Mouse (Mus musculus): Measurements from ENCODE around the gene Cpne2. TPM values are rescaled to one million over a fixed set of nuclear protein-coding genes. Genes with fewer than 3 reads are reported as not detected.

Gene Cpne2
- polyA plus RNA-seq, 1 experiment: 39.3 TPM

- no peak for TF ChIP-seq POLR2A (IDR thresholded peaks at IDR 0.05; ENCODE audit: borderline replicate concordance, insufficient read depth, low read length)
- TF ChIP-seq CTCF (IDR thresholded peaks at IDR 0.05; ENCODE audit: borderline replicate concordance, insufficient read depth, low read depth, low read length): no peak
- WGBS: 66% methylated on average over 6 of the region's 6 CpGs
- Histone ChIP-seq H3K27me3 (ENCODE audit: control insufficient read depth, insufficient read depth, low read length) (no peaks in the 10 kb centered on the region), H3K4me3 (replicated peaks; ENCODE audit: insufficient read depth, low read depth, low read length) (no peak overlapping the region), H3K27ac (ENCODE audit: insufficient read depth, low read length) (no peak overlapping the region), H3K4me1 (ENCODE audit: control insufficient read depth, insufficient read depth, low read length) (no peaks in the 10 kb centered on the region)
- no peak for DNase-seq
Measured at GRCm38 (mm10) chr8:94582569-94582968, 49.8 kb downstream of the Cpne2 start.

- Histone ChIP-seq H3K4me1 (ENCODE audit: control insufficient read depth, insufficient read depth, low read length) (no peaks in the 10 kb centered on the region), H3K4me3 (replicated peaks; ENCODE audit: insufficient read depth, low read depth, low read length) (no peak overlapping the region), H3K27ac (ENCODE audit: insufficient read depth, low read length) (0 out of 2 replicates have a peak overlapping the region, but pooled peaks have one; percentile 20), H3K27me3 (ENCODE audit: control insufficient read depth, insufficient read depth, low read length) (no peaks in the 10 kb centered on the region)
- peak; percentile 52 for TF ChIP-seq CTCF (IDR thresholded peaks at IDR 0.05; ENCODE audit: borderline replicate concordance, insufficient read depth, low read depth, low read length)
- TF ChIP-seq POLR2A (IDR thresholded peaks at IDR 0.05; ENCODE audit: borderline replicate concordance, insufficient read depth, low read length): no peak
- WGBS: 12% methylated on average over 4 of the region's 4 CpGs
- peak in 1 of 2 experiments; percentile 27 for DNase-seq
Measured at GRCm38 (mm10) chr8:94584238-94584817, 51.5 kb downstream of the Cpne2 start.

GRCm38 (mm10) chr8:94591691-94592090 is 58.9 kb downstream of the Cpne2 start:
- 76% methylated on average over 4 of the region's 4 CpGs for WGBS
- Histone ChIP-seq H3K27me3 (ENCODE audit: control insufficient read depth, insufficient read depth, low read length) (no peaks in the 10 kb centered on the region), H3K27ac (ENCODE audit: insufficient read depth, low read length) (no peak overlapping the region), H3K4me3 (replicated peaks; ENCODE audit: insufficient read depth, low read depth, low read length) (no peak overlapping the region), H3K4me1 (ENCODE audit: control insufficient read depth, insufficient read depth, low read length) (no peaks in the 10 kb centered on the region)
- no peak for DNase-seq
- TF ChIP-seq CTCF (IDR thresholded peaks at IDR 0.05; ENCODE audit: borderline replicate concordance, insufficient read depth, low read depth, low read length) (no peak), POLR2A (IDR thresholded peaks at IDR 0.05; ENCODE audit: borderline replicate concordance, insufficient read depth, low read length) (no peak)

- no peak for DNase-seq
- peak; percentile 28; the same call in 1 of the 2 replicates for TF ChIP-seq CTCF (IDR thresholded peaks at IDR 0.05; ENCODE audit: borderline replicate concordance, insufficient read depth, low read depth, low read length)
- TF ChIP-seq POLR2A (IDR thresholded peaks at IDR 0.05; ENCODE audit: borderline replicate concordance, insufficient read depth, low read length): no peak
- H3K4me3 ChIP-seq (replicated peaks; ENCODE audit: insufficient read depth, low read depth, low read length): no peak overlapping the region
- 64% methylated on average over 1 of the region's 1 CpGs for WGBS
- H3K27me3 ChIP-seq (ENCODE audit: control insufficient read depth, insufficient read depth, low read length): no peaks in the 10 kb centered on the region
- H3K27ac ChIP-seq (ENCODE audit: insufficient read depth, low read length): no peak overlapping the region
- H3K4me1 ChIP-seq (ENCODE audit: control insufficient read depth, insufficient read depth, low read length): peaks cover 3% of the 10 kb centered on the region; the same call in 1 of the 2 replicates
Measured at GRCm38 (mm10) chr8:94594211-94594610, 61.4 kb downstream of the Cpne2 start.

GRCm38 (mm10) chr8:94600478-94600877 is 67.7 kb downstream of the Cpne2 start:
- Histone ChIP-seq H3K4me1 (ENCODE audit: control insufficient read depth, insufficient read depth, low read length) (peaks cover 3% of the 10 kb centered on the region; the same call in 1 of the 2 replicates), H3K27me3 (ENCODE audit: control insufficient read depth, insufficient read depth, low read length) (no peaks in the 10 kb centered on the region), H3K4me3 (replicated peaks; ENCODE audit: insufficient read depth, low read depth, low read length) (peak overlapping the region; percentile 71), H3K27ac (ENCODE audit: insufficient read depth, low read length) (peak overlapping the region; percentile 57; the same call in 1 of the 2 replicates)
- no peak for DNase-seq
- TF ChIP-seq CTCF (IDR thresholded peaks at IDR 0.05; ENCODE audit: borderline replicate concordance, insufficient read depth, low read depth, low read length) (no peak), POLR2A (IDR thresholded peaks at IDR 0.05; ENCODE audit: borderline replicate concordance, insufficient read depth, low read length) (no peak)
- 18% methylated on average over 5 of the region's 5 CpGs for WGBS

- whole genome bisulfite sequencing: under 1% methylated on average over 50 of the region's 51 CpGs
- Histone ChIP-seq H3K4me1 (ENCODE audit: control insufficient read depth, insufficient read depth, low read length) (peaks cover 3% of the 10 kb centered on the region; the same call in 1 of the 2 replicates), H3K27me3 (ENCODE audit: control insufficient read depth, insufficient read depth, low read length) (no peaks in the 10 kb centered on the region), H3K27ac (ENCODE audit: insufficient read depth, low read length) (peak overlapping the region; percentile 57), H3K4me3 (replicated peaks; ENCODE audit: insufficient read depth, low read depth, low read length) (peak overlapping the region; percentile 71)
- no peak for DNase-seq
- TF ChIP-seq POLR2A (IDR thresholded peaks at IDR 0.05; ENCODE audit: borderline replicate concordance, insufficient read depth, low read length) (no peak), CTCF (IDR thresholded peaks at IDR 0.05; ENCODE audit: borderline replicate concordance, insufficient read depth, low read depth, low read length) (no peak)
Measured at GRCm38 (mm10) chr8:94601034-94601606, 68.3 kb downstream of the Cpne2 start.

GRCm38 (mm10) chr8:94601607-94602385 is 69.0 kb downstream of the Cpne2 start, which contains the start of the genes Rspry1 and Fam192a:
Rspry1 (plus strand) TSS chr8:94601937.
Fam192a (minus strand) TSS chr8:94601997.
- TF ChIP-seq POLR2A (IDR thresholded peaks at IDR 0.05; ENCODE audit: borderline replicate concordance, insufficient read depth, low read length) (peak; percentile 86; the same call in 1 of the 2 replicates), CTCF (IDR thresholded peaks at IDR 0.05; ENCODE audit: borderline replicate concordance, insufficient read depth, low read depth, low read length) (no peak)
- Histone ChIP-seq H3K27me3 (ENCODE audit: control insufficient read depth, insufficient read depth, low read length) (no peaks in the 10 kb centered on the region), H3K4me1 (ENCODE audit: control insufficient read depth, insufficient read depth, low read length) (peaks cover 3% of the 10 kb centered on the region; the same call in 1 of the 2 replicates)

More at GRCm38 (mm10) chr8:94601607-94602385, 69.0 kb downstream of the Cpne2 start, which contains the start of the genes Rspry1 and Fam192a:
- H3K4me3 ChIP-seq (replicated peaks; ENCODE audit: insufficient read depth, low read depth, low read length): peak within 1 kb of the TSS; percentile 77
- under 1% methylated on average over 55 of the region's 55 CpGs for WGBS
- peak within 1 kb of the TSS; percentile 57 for H3K27ac ChIP-seq (ENCODE audit: insufficient read depth, low read length)
- DNase-seq: peak; percentile 100
